Mouse (Mus musculus) adrenal gland, postnatal 36 days (tissue): ENCODE measurements around the gene Unc13b. TPM values are rescaled to one million over a fixed set of nuclear protein-coding genes. Genes with fewer than 3 reads are reported as not detected.

Source experiments
- DNase-seq, 2 experiments: peaks; one replicate each; pipeline ENCODE4 v3.0.0; 2021; ENCODE audit warnings: mixed read lengths in 1 of 2
- total RNA-seq, 2 experiments: library from RNA; stranded (reverse); gene quantifications; 2 replicates each; pipeline ENCODE4 v1.2.3; 2021

The Unc13b gene
- total RNA-seq, 2 experiments from 2014 or later, result 10.5 to 12.4 TPM

GRCm38 (mm10) chr4:43231821-43232220 is 173.1 kb downstream of the Unc13b start:
- no peak for DNase-seq

GRCm38 (mm10) chr4:43232985-43233384 is 174.2 kb downstream of the Unc13b start:
- DNase-seq, result no peak

GRCm38 (mm10) chr4:43233489-43233888 is 174.7 kb downstream of the Unc13b start:
- no peak for DNase-seq

GRCm38 (mm10) chr4:43236898-43237297 is 178.1 kb downstream of the Unc13b start:
- DNase-seq, result no peak

GRCm38 (mm10) chr4:43240716-43241115 is 182.0 kb downstream of the Unc13b start:
- no peak for DNase-seq

- peak in 1 of 2 experiments; percentile 5 for DNase-seq
Observed at GRCm38 (mm10) chr4:43244022-43244421, 185.3 kb downstream of the Unc13b start.

- DNase-seq, result peak in 1 of 2 experiments; percentile 18
Observed at GRCm38 (mm10) chr4:43245776-43246175, 187.0 kb downstream of the Unc13b start.

GRCm38 (mm10) chr4:43248026-43248425 is 189.3 kb downstream of the Unc13b start:
- no peak for DNase-seq

- no peak for DNase-seq
Observed at GRCm38 (mm10) chr4:43248909-43249308, 190.2 kb downstream of the Unc13b start.

GRCm38 (mm10) chr4:43251269-43251668 is 192.5 kb downstream of the Unc13b start:
- DNase-seq, result no peak

- DNase-seq, result no peak
Observed at GRCm38 (mm10) chr4:43257040-43257439, 198.3 kb downstream of the Unc13b start.

- DNase-seq, result no peak
Observed at GRCm38 (mm10) chr4:43258556-43258955, 199.8 kb downstream of the Unc13b start.

GRCm38 (mm10) chr4:43259435-43259834 is 200.7 kb downstream of the Unc13b start:
- no peak for DNase-seq

- DNase-seq, result peak in 1 of 2 experiments; percentile 14
Observed at GRCm38 (mm10) chr4:43260096-43260495, 201.3 kb downstream of the Unc13b start.

GRCm38 (mm10) chr4:43262821-43263220 is 204.1 kb downstream of the Unc13b start:
- no peak for DNase-seq

GRCm38 (mm10) chr4:43266146-43266545 is 207.4 kb downstream of the Unc13b start:
- DNase-seq, result no peak

- DNase-seq, result peak; percentile 88 to 89
Observed at GRCm38 (mm10) chr4:43266623-43267322, 208.0 kb downstream of the Unc13b start, which contains the start of gene Atp8b5. Atp8b5 (plus strand) TSS chr4:43267159.

GRCm38 (mm10) chr4:43267323-43267658 is 208.5 kb downstream of the Unc13b start:
- DNase-seq, result no peak

- DNase-seq, result no peak
Observed at GRCm38 (mm10) chr4:43285476-43285875, 226.7 kb downstream of the Unc13b start.

GRCm38 (mm10) chr4:43287305-43287704 is 228.6 kb downstream of the Unc13b start:
- DNase-seq, result no peak

GRCm38 (mm10) chr4:43294001-43294400 is 235.2 kb downstream of the Unc13b start:
- DNase-seq, result peak in 1 of 2 experiments; percentile 7

- DNase-seq, result no peak
Observed at GRCm38 (mm10) chr4:43309696-43310338, 251.1 kb downstream of the Unc13b start.
